Mouse (Mus musculus) myocyte (in vitro differentiated cells): Measurements from ENCODE around the gene Cic.

Experiments
- CEBPB ChIP-seq: IDR thresholded peaks from 2 replicates; pipeline ENCODE4 v1.6.1; 2011; ENCODE audit warnings: mild to moderate bottlenecking, moderate library complexity; ENCODE audit not compliant: poor library complexity, insufficient read depth, severe bottlenecking
- E2F4 ChIP-seq: IDR thresholded peaks from one replicate; pipeline ENCODE4 v1.6.1; 2011; ENCODE audit warnings: mild to moderate bottlenecking, control low read depth, moderate library complexity; ENCODE audit not compliant: insufficient read depth
- MAX ChIP-seq: IDR thresholded peaks from one replicate; pipeline ENCODE4 v1.6.1; 2011; ENCODE audit warnings: low read depth, mild to moderate bottlenecking, control low read depth
- MYOD1 ChIP-seq, 3 experiments: IDR thresholded peaks; one replicate each; pipeline ENCODE4 v1.6.1; 2011; ENCODE audit warnings: control low read depth in 2 of 3, low read depth in 2 of 3, mild to moderate bottlenecking in 2 of 3, moderate library complexity in 1 of 3; ENCODE audit not compliant: insufficient read length in 2 of 3, control insufficient read depth in 1 of 3
- MYOG ChIP-seq, 3 experiments: IDR thresholded peaks; one replicate each; pipeline ENCODE4 v1.6.1; 2011; ENCODE audit warnings: control low read depth in 2 of 3, low read depth in 2 of 3, mild to moderate bottlenecking in 2 of 3; ENCODE audit not compliant: insufficient read length in 2 of 3, control insufficient read depth in 1 of 3, insufficient read depth in 1 of 3
- POLR2A ChIP-seq: IDR thresholded peaks from one replicate; pipeline ENCODE4 v1.6.1; 2011; ENCODE audit warnings: low read depth, mild to moderate bottlenecking, control low read depth, moderate library complexity; ENCODE audit not compliant: insufficient read length
- POLR2AphosphoS2 ChIP-seq: IDR thresholded peaks from one replicate; pipeline ENCODE4 v1.6.1; 2011; ENCODE audit warnings: low read depth, control low read depth; ENCODE audit not compliant: insufficient read length
- REST ChIP-seq: IDR thresholded peaks from one replicate; pipeline ENCODE4 v1.6.1; 2011; ENCODE audit warnings: mild to moderate bottlenecking, control low read depth, moderate library complexity; ENCODE audit not compliant: insufficient read depth, insufficient read length
- USF1 ChIP-seq: IDR thresholded peaks from one replicate; pipeline ENCODE4 v1.6.1; 2011; ENCODE audit warnings: low read depth, mild to moderate bottlenecking, control low read depth, moderate library complexity

DNA sequence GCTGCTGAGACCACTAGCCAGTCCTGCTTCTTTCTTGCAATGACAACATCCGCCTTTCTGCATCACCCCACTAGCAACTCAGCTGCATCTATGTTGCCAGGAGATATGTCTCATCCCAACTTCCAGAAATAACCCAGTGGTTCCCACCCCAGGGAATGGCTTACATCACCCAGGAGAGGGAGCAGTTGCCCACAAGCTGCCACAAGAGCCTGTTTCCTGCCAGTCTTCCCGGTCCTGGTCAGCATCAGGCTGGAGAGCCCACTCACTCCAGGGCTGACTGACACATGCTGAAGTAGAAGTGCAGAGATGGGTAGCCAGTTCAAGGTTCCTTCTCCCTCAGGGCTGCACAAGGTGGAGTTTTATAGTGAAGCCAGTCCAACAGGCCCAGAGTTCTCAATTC, 26.4 kb upstream of the Cic start:
- TF ChIP-seq POLR2A (peak; percentile 31), MYOG (IDR thresholded peaks at IDR 0.05; ENCODE audit: control insufficient read depth in 1 of 3, insufficient read depth in 1 of 3, insufficient read length in 2 of 3, low read depth in 2 of 3) (no peak), MAX (no peak), CEBPB (no peak), POLR2AphosphoS2 (peak; percentile 60), REST (no peak), USF1 (no peak), MYOD1 (IDR thresholded peaks at IDR 0.05; ENCODE audit: control insufficient read depth in 1 of 3, insufficient read length in 2 of 3, low read depth in 2 of 3) (no peak), E2F4 (no peak)
